Mouse (Mus musculus): Measurements from ENCODE around the gene Capn11. TPM values are rescaled to one million over a fixed set of nuclear protein-coding genes. Genes with fewer than 3 reads are reported as not detected.

Gene Capn11
- polyA plus RNA-seq, 1 experiment from 2014 or later: 0.21 TPM

DNA sequence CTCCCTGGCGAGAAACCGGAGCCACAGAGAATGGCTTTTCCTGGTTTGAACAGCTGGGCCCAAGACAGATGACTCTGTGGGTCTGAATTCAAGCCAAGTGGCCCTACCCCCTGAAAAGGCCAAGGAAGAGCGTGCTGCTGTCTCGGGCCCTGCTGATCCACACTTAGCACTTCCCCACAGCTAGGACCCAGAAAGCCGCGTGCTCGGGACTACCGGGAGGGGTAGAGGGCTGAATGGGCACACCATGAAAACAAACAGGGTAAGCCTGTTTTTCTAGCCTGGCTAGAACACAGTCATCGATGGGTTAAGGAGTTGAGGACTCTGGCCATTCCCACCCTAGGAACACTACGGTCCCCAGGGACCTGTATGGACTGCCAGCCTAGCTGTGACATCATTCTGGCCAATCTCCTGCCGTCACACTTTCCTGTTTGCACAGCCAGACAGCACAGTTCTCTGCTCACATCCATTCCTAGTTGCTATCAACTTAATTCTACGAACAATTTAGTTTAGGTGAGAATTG, 78.1 kb downstream of the Capn11 start:
- no peak overlapping the region; the same call in 1 of the 2 replicates for H3K9ac ChIP-seq
- H3K4me1 ChIP-seq (replicated peaks): peaks cover 74% of the 10 kb centered on the region
- peak overlapping the region; percentile 89 for H3K27ac ChIP-seq (replicated peaks)
- no peak overlapping the region for H3K4me3 ChIP-seq (replicated peaks)
- ATAC-seq (ENCODE audit: insufficient read depth): no peak
- no peaks in the 10 kb centered on the region for H3K27me3 ChIP-seq
- WGBS (ENCODE audit: insufficient replicate concordance): 41% methylated on average over 12 of the region's 12 CpGs
- H3K4me2 ChIP-seq: no peak overlapping the region
- H3K36me3 ChIP-seq (replicated peaks): peaks cover 20% of the 10 kb centered on the region
- H3K9me3 ChIP-seq (replicated peaks): no peaks in the 10 kb centered on the region

Other genes with a start within 250 kb of the Capn11 start
- 24.4 and 27.8 TPM in 2 replicates for gene Cdc5l, start 225.6 kb downstream of the Capn11 start, polyA plus RNA-seq (2015; fragmentation: Nextera tagmentation; extraction: Ambion mirVana)
- 0.13 and 0.18 TPM in 2 replicates for gene Spats1, start 183.9 kb downstream of the Capn11 start, polyA plus RNA-seq (2015; fragmentation: Nextera tagmentation; extraction: Ambion mirVana)
- gene Aars2, start 152.5 kb downstream of the Capn11 start, polyA plus RNA-seq (2015; fragmentation: Nextera tagmentation; extraction: Ambion mirVana): 6.2 and 7.2 TPM in 2 replicates
- 0.05 TPM in 1 of 2 replicates, not detected in the other for gene Tcte1, start 135.9 kb downstream of the Capn11 start, polyA plus RNA-seq (2015; fragmentation: Nextera tagmentation; extraction: Ambion mirVana)
- 0.07 and 0.10 TPM in 2 replicates for gene Tmem151b, start 109.6 kb downstream of the Capn11 start, polyA plus RNA-seq (2015; fragmentation: Nextera tagmentation; extraction: Ambion mirVana)
- 1.2 and 1.6 TPM in 2 replicates for gene Nfkbie, start 103.6 kb downstream of the Capn11 start, polyA plus RNA-seq (2015; fragmentation: Nextera tagmentation; extraction: Ambion mirVana)
- gene Slc35b2, start 95.5 kb downstream of the Capn11 start, polyA plus RNA-seq (2015; fragmentation: Nextera tagmentation; extraction: Ambion mirVana): 52.1 and 59.8 TPM in 2 replicates
- 577 and 585 TPM in 2 replicates for gene Hsp90ab1, start 86.1 kb downstream of the Capn11 start, polyA plus RNA-seq (2015; fragmentation: Nextera tagmentation; extraction: Ambion mirVana)
- 175 and 180 TPM in 2 replicates for gene Slc29a1, start 59.7 kb downstream of the Capn11 start, polyA plus RNA-seq (2015; fragmentation: Nextera tagmentation; extraction: Ambion mirVana)
- gene Mymx, start 57.2 kb downstream of the Capn11 start, polyA plus RNA-seq (2015; fragmentation: Nextera tagmentation; extraction: Ambion mirVana): 0.54 and 1.1 TPM in 2 replicates
- 111 and 115 TPM in 2 replicates for gene Mrpl14, start 27.0 kb upstream of the Capn11 start, polyA plus RNA-seq (2015; fragmentation: Nextera tagmentation; extraction: Ambion mirVana)
- gene Tmem63b, start 27.6 kb upstream of the Capn11 start, polyA plus RNA-seq (2015; fragmentation: Nextera tagmentation; extraction: Ambion mirVana): 8.6 and 9.6 TPM in 2 replicates
- 0.25 TPM in 1 of 2 replicates, not detected in the other for gene 1600014C23Rik, start 74.5 kb upstream of the Capn11 start, polyA plus RNA-seq (2015; fragmentation: Nextera tagmentation; extraction: Ambion mirVana)